Mouse (Mus musculus) testis, adult 2 months (tissue): ENCODE measurements around the gene Slc26a10. TPM values are rescaled to one million over a fixed set of nuclear protein-coding genes. Genes with fewer than 3 reads are reported as not detected.
A peak's percentile ranks its signal among the peaks of the same experiment; 100 is the strongest.

ENCODE experiments used
- H3K27ac ChIP-seq: fragments of 200-500 bp; 2 replicates; pipeline ENCODE4 v1.5.1; 2012; ENCODE audit warnings: low read depth, low read length; ENCODE audit not compliant: control insufficient read depth, insufficient read depth
- H3K27me3 ChIP-seq: fragments of 200-500 bp; 2 replicates; pipeline ENCODE4 v1.6.1; 2012; ENCODE audit warnings: mild to moderate bottlenecking, low read length, moderate library complexity; ENCODE audit not compliant: control insufficient read depth, insufficient read depth
- H3K36me3 ChIP-seq: fragments of 200-500 bp; 2 replicates; pipeline ENCODE4 v1.6.1; 2012; ENCODE audit warnings: mild to moderate bottlenecking, low read length; ENCODE audit not compliant: control insufficient read depth, insufficient read depth
- H3K4me1 ChIP-seq: fragments of 200-500 bp; 2 replicates; pipeline ENCODE4 v1.6.1; 2012; ENCODE audit warnings: low read length; ENCODE audit not compliant: control insufficient read depth, insufficient read depth
- H3K4me3 ChIP-seq: fragments of 200-500 bp; 2 replicates; pipeline ENCODE4 v1.5.1; 2012; ENCODE audit warnings: low read depth, mild to moderate bottlenecking, low read length, moderate library complexity, mixed read lengths; ENCODE audit not compliant: control insufficient read depth
- CTCF ChIP-seq: fragments of 200-500 bp; IDR thresholded peaks from 2 replicates; pipeline ENCODE4 v1.5.1; 2012; ENCODE audit warnings: low read depth, mild to moderate bottlenecking, inconsistent platforms, low read length, moderate library complexity; ENCODE audit not compliant: control insufficient read depth, insufficient read depth, insufficient replicate concordance
- POLR2A ChIP-seq: fragments of 200-500 bp; IDR thresholded peaks from 2 replicates; pipeline ENCODE4 v1.6.1; 2012; ENCODE audit warnings: low read depth, mild to moderate bottlenecking, inconsistent platforms, low read length, moderate library complexity; ENCODE audit not compliant: control insufficient read depth
- polyA plus RNA-seq: library from polyadenylated mRNA; depleted of rRNA; stranded (reverse); fragments of >200 nt; gene quantifications from 2 replicates; pipeline ENCODE4 v1.2.3, GENCODE M21; 2012

Slc26a10 gene
- polyA plus RNA-seq, 1 experiment, result 11.5 TPM

GRCm38 (mm10) chr10:127199068-127199467 lies 18.6 kb upstream of the Slc26a10 start:
- H3K36me3 ChIP-seq, result peaks cover 2% of the 10 kb centered on the region; the same call in 1 of the 2 replicates
- peaks cover 18% of the 10 kb centered on the region for H3K4me1 ChIP-seq
- H3K27ac ChIP-seq, result no peak overlapping the region
- H3K4me3 ChIP-seq, result no peak overlapping the region
- no peaks in the 10 kb centered on the region for H3K27me3 ChIP-seq
- no peak for TF ChIP-seq POLR2A
- TF ChIP-seq CTCF, result no peak

GRCm38 (mm10) chr10:127198492-127198891 lies 18.0 kb upstream of the Slc26a10 start:
- H3K4me3 ChIP-seq, result no peak overlapping the region
- H3K4me1 ChIP-seq, result peaks cover 18% of the 10 kb centered on the region
- no peak for TF ChIP-seq POLR2A
- TF ChIP-seq CTCF, result no peak
- peaks cover 2% of the 10 kb centered on the region; the same call in 1 of the 2 replicates for H3K36me3 ChIP-seq
- H3K27me3 ChIP-seq, result no peaks in the 10 kb centered on the region
- no peak overlapping the region for H3K27ac ChIP-seq

- Histone ChIP-seq H3K4me1 (peaks cover 18% of the 10 kb centered on the region), H3K27me3 (no peaks in the 10 kb centered on the region), H3K4me3 (no peak overlapping the region), H3K27ac (no peak overlapping the region), H3K36me3 (peaks cover 2% of the 10 kb centered on the region; the same call in 1 of the 2 replicates)
- TF ChIP-seq POLR2A (no peak), CTCF (no peak)
These were observed 17.2 kb upstream of the Slc26a10 start for GRCm38 (mm10) chr10:127197505-127198110.

- no peak for TF ChIP-seq POLR2A
- no peak for TF ChIP-seq CTCF
- H3K4me1 ChIP-seq, result peaks cover 18% of the 10 kb centered on the region
- H3K27me3 ChIP-seq, result no peaks in the 10 kb centered on the region
- no peak overlapping the region for H3K27ac ChIP-seq
- no peak overlapping the region for H3K4me3 ChIP-seq
- peaks cover 2% of the 10 kb centered on the region; the same call in 1 of the 2 replicates for H3K36me3 ChIP-seq
These were observed 16.7 kb upstream of the Slc26a10 start for GRCm38 (mm10) chr10:127197104-127197503.

GRCm38 (mm10) chr10:127196392-127196791 lies 15.9 kb upstream of the Slc26a10 start:
- Histone ChIP-seq H3K4me1 (peaks cover 18% of the 10 kb centered on the region), H3K4me3 (peak overlapping the region; percentile 19; the same call in 1 of the 2 replicates), H3K27ac (peak overlapping the region; percentile 29; the same call in 1 of the 2 replicates), H3K27me3 (no peaks in the 10 kb centered on the region), H3K36me3 (peaks cover 2% of the 10 kb centered on the region; the same call in 1 of the 2 replicates)
- TF ChIP-seq CTCF (no peak), POLR2A (0 out of 2 replicates have a peak, but pooled peaks have one; percentile 26)

- Histone ChIP-seq H3K27ac (peak within 1 kb of the TSS; percentile 86), H3K27me3 (no peaks in the 10 kb centered on the region), H3K4me3 (peak within 1 kb of the TSS; percentile 95), H3K4me1 (peaks cover 25% of the 10 kb centered on the region), H3K36me3 (peaks cover 2% of the 10 kb centered on the region; the same call in 1 of the 2 replicates)
- TF ChIP-seq CTCF (no peak), POLR2A (no peak)
These were observed 15.1 kb upstream of the Slc26a10 start, which contains the start of gene Dtx3 for GRCm38 (mm10) chr10:127195328-127196129. TSS of gene Dtx3 (minus strand) at chr10:127195728.

- H3K4me3 ChIP-seq, result peak overlapping the region; percentile 95
- H3K27ac ChIP-seq, result peak overlapping the region; percentile 86
- peaks cover 34% of the 10 kb centered on the region for H3K4me1 ChIP-seq
- no peaks in the 10 kb centered on the region for H3K27me3 ChIP-seq
- peaks cover 2% of the 10 kb centered on the region; the same call in 1 of the 2 replicates for H3K36me3 ChIP-seq
- TF ChIP-seq CTCF (no peak), POLR2A (peak; percentile 47)
These were observed 14.2 kb upstream of the Slc26a10 start for GRCm38 (mm10) chr10:127194428-127195327.
